Mouse (Mus musculus) kidney, adult 9 months (tissue): Measurements from ENCODE around the gene Scn1b.

Experiments used
- DNase-seq: peaks from one replicate; pipeline ENCODE4 v3.0.0; 2022

Gene Scn1b

GRCm38 (mm10) chr7:31149271-31149670 lies 22.5 kb upstream of the Scn1b start:
- no peak for DNase-seq

DNA sequence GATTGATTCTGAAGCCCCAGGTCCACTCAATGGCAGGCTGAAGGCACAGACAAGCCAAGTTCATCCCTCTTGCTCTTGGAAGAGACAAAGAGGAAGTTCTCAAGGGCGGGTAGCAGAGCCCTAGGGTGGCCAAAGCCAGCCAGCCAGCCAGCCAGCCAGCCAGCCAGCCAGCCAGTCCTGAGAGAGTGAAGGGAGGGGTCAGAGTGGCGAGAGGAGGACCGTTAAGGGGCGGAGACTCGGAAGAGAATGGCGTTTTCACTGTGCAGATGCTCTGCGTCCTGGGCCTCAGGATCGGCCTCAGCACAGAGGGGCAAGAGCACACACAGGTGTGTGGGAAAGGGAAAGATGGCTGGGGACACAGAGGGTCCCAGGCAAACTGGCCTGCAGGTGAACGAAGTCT lies 22.0 kb upstream of the Scn1b start:
- DNase-seq: peak; percentile 61

GRCm38 (mm10) chr7:31148086-31148485 lies 21.3 kb upstream of the Scn1b start:
- DNase-seq: no peak

- DNase-seq: no peak
Measured at GRCm38 (mm10) chr7:31145596-31146160, 18.9 kb upstream of the Scn1b start.

- DNase-seq: no peak
Measured at GRCm38 (mm10) chr7:31144886-31145285, 18.1 kb upstream of the Scn1b start.

GRCm38 (mm10) chr7:31140941-31141340 lies 14.1 kb upstream of the Scn1b start:
- no peak for DNase-seq

- DNase-seq: no peak
Measured at GRCm38 (mm10) chr7:31140302-31140701, 13.5 kb upstream of the Scn1b start.

- peak; percentile 74 for DNase-seq
Measured at GRCm38 (mm10) chr7:31139765-31140164, 13.0 kb upstream of the Scn1b start.

DNA sequence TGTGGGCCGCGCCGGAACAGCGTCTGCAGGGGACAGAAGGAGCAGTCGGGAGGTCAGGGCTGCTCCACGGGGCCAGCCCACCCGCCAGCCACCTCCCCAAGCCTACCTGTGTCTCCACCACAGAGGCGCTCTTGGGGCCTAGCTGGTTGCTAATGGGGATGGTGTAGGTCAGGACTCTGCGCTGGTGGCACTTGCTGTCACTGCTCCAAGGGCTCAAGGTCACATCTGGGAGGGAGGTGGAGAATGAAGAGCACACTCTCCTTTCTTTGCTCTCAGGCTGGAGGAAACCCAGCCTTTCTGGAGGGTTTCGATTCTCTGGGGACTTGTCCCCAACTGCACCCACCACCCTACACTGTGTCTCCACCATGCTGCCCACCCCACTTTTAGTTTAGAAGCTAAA lies 8.9 kb upstream of the Scn1b start:
- no peak for DNase-seq

DNA sequence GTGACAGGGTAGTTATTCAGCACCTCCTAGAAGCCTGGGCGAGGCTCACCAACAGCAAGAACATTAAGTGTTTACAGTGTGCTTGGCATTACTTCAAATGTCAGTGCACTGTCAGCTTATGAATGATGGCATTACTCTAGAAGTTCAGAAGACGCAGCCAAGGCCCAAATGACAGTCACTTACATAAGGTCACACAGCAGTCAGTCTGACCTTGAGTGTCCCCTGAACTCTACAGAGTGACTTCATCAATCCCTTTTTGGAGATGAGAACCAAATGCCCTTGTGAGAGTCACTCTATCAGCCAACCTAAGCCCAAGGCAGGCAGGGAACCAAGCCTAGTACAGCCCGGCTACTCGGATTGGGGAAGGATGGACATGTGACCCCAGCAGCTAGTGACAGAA lies 5.1 kb upstream of the Scn1b start:
- DNase-seq: no peak

- DNase-seq: peak; percentile 66
Measured at GRCm38 (mm10) chr7:31130841-31131240, 4.0 kb upstream of the Scn1b start.

GRCm38 (mm10) chr7:31130197-31130596 lies 3.4 kb upstream of the Scn1b start:
- no peak for DNase-seq

GRCm38 (mm10) chr7:31128157-31128705 lies 1.4 kb upstream of the Scn1b start:
- no peak for DNase-seq

DNA sequence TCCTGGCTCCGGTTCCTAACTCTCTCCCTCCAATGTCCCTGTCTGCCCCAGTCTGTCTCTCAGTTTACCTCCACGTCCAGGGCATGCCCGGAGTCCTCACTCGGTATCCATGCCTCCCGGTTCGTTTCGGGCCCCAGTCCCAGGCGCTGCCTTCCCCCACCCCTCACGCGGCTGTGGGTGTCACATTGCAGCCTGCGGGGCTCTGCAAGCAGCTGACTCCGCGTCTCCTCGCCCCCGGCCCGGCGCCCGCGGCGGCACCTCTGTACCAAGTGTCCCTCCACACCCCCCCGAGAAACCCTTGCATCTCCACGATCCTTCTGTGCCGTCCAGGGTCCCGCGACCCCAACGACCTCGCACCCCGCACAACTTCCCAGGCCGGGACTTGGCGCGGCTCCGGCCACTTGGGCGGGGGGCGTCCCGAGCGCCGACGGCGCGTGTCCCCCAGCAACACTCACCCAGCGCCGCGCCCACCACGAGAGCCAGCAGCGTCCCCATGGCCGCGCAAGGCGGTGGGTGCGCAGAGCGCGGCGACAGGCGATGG lies 522 bp downstream of the Scn1b start:
- DNase-seq: no peak

- no peak for DNase-seq
Measured at GRCm38 (mm10) chr7:31125116-31125515, 1.7 kb downstream of the Scn1b start.

DNA sequence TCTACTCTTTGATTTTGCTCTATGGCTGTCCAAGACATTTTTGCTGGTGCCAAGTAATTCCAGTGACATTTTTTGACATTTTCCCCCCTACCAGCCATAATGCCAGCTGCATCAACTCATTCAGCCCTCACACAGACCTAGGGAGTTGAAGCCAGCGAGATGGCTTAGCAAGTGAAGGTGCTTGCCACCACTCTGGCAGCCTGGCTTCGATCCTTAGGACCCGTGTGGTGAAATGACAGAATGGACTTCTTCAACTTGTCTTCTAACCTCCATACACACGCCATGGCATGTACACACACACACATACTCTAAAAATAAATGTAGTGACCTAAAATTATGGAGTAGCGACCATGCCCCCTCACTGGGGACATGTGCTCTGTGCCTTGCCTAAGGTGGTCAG lies 2.4 kb downstream of the Scn1b start:
- no peak for DNase-seq

DNA sequence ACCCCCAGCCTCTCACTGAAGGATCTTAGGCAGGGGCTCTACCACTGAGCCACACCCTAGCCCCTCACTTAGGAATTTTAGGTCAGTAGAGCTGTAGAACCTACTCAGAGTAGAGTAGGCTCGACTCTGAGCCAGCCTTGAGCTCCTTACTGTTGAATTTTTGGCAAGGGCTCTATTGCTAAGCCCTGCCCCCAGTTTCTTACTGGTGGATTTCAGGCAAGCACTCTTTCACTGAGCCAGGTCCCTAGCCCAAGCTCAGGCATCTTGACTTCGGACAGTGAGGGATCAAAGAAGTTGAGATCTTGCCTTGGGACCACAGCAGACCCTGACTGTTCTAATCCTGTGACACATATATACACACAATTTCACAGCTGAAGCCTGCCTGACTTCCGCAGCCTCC lies 3.1 kb downstream of the Scn1b start:
- no peak for DNase-seq

GRCm38 (mm10) chr7:31122641-31123631 lies 3.9 kb downstream of the Scn1b start:
- no peak for DNase-seq

- DNase-seq: no peak
Measured at GRCm38 (mm10) chr7:31119556-31119955, 7.2 kb downstream of the Scn1b start.

- DNase-seq: no peak
Measured at GRCm38 (mm10) chr7:31118486-31118885, 8.3 kb downstream of the Scn1b start.

DNA sequence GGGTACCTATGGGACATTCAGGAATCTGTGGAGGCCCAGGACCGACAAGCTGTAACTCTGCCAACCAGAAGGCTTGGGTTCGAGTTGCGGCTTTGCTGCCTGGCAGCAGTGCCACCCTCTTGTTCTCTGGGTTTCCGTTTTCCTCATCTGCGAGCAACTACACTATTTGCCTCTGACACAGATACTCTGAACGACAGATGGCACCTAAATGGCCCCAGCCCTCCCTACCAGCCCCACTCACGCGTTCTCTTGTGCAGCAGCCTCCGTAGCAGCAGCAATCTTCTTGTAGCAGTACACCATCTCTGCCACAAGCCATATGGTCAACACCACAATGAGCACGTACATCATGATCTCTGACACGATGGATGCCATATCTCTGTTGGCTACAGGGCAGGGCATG lies 9.3 kb downstream of the Scn1b start:
- DNase-seq: no peak

GRCm38 (mm10) chr7:31116721-31117145 lies 10.1 kb downstream of the Scn1b start:
- no peak for DNase-seq

DNA sequence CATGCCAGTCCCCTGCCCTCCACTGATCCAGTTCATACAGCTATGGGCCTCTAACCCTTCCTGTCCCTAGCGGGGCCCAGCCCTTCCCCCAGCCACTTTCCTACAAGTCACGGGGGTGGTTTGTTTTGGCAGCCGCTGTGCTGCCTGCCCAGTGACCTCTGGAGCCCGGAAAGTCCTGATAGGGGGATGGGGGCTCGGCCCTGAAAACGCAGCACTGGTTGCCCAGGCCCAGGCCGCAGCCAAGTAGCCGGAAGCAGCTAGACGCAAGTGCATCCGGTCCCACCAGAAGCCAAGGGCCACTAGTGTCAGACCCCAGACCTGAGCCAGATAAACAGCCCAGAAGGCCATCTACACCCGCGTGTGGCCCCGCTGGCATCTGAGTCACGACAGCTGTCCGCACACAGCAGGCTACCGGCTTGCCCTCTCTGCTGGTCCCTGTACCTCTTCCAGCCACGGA lies 11.2 kb downstream of the Scn1b start:
- DNase-seq: peak; percentile 95

DNA sequence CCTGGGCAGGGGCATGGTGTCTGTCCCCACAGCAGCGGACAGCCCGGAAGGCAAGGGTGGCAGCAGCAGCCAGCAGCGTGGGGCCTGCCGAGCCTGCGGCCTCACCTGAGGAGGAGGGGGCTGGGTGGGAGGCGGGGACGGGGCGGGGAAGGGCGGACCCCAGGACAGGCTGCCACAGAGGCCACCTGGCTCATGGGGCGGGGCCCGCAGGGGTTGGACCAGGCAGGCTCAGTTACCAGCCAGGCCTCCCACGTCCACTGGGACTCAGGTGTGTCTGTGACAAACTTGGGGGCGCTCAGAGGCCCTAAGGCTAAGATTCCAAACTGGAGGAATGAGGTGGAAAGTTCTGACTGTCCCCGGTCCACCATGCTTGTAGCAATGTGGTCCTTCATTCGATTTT lies 11.6 kb downstream of the Scn1b start, which contains the start of gene Hpn:
Hpn (minus strand) TSS at position 109 of the 400 bp plus-strand sequence.
- DNase-seq: peak; percentile 93
